Mouse (Mus musculus) liver, adult 2 months (tissue): ENCODE results near the gene Dact1. TPM values are rescaled to one million over a fixed set of nuclear protein-coding genes. Genes with fewer than 3 reads are reported as not detected.
A peak's percentile ranks its signal among the peaks of the same experiment; 100 is the strongest.

Experiments
- DNase-seq: peaks from one replicate; pipeline ENCODE4 v3.0.0-alpha.2; 2011; ENCODE audit warnings: low read depth, low spot score; ENCODE audit errors: extremely low read depth
- H3K27ac ChIP-seq: fragments of 200-500 bp; replicated peaks from 2 replicates; pipeline ENCODE4 v1.5.1; 2012; ENCODE audit warnings: low read depth, mild to moderate bottlenecking, control low read depth, inconsistent platforms, low read length; ENCODE audit not compliant: insufficient read depth
- H3K27me3 ChIP-seq: fragments of 200-500 bp; 2 replicates; pipeline ENCODE4 v1.6.1; 2012; ENCODE audit warnings: mild to moderate bottlenecking, moderate library complexity, low read length, inconsistent platforms; ENCODE audit not compliant: control insufficient read depth, insufficient read depth
- H3K36me3 ChIP-seq: fragments of 200-500 bp; 2 replicates; pipeline ENCODE4 v1.6.1; 2012; ENCODE audit warnings: low read length, inconsistent platforms; ENCODE audit not compliant: control insufficient read depth, insufficient read depth
- H3K4me1 ChIP-seq: fragments of 200-500 bp; 2 replicates; pipeline ENCODE4 v1.6.1; 2011; ENCODE audit warnings: low read length; ENCODE audit not compliant: control insufficient read depth, insufficient read depth
- H3K4me3 ChIP-seq: fragments of 200-500 bp; 2 replicates; pipeline ENCODE4 v1.5.1; 2011; ENCODE audit warnings: low read depth, mild to moderate bottlenecking, control low read depth, low read length, moderate library complexity; ENCODE audit not compliant: insufficient read depth
- H3K79me2 ChIP-seq: fragments of 200-500 bp; 2 replicates; pipeline ENCODE4 v1.6.1; 2012; ENCODE audit warnings: inconsistent platforms, mild to moderate bottlenecking, low read length, moderate library complexity; ENCODE audit not compliant: control insufficient read depth, insufficient read depth
- H3K9ac ChIP-seq: fragments of 200-500 bp; 2 replicates; pipeline ENCODE4 v1.6.1; 2012; ENCODE audit warnings: low read depth, mild to moderate bottlenecking, control low read depth, inconsistent platforms, low read length
- CTCF ChIP-seq: fragments of 200-500 bp; IDR thresholded peaks from 2 replicates; pipeline ENCODE4 v1.5.1; 2011; ENCODE audit warnings: low read depth, low read length, control low read depth
- POLR2A ChIP-seq: fragments of 200-500 bp; IDR thresholded peaks from 2 replicates; pipeline ENCODE4 v1.6.1; 2011; ENCODE audit warnings: low read length, control low read depth; ENCODE audit not compliant: insufficient read depth; ENCODE audit errors: extremely low read depth
- WGBS: fragments of 180-500 bp; shearing (Covaris S2); methylation state at CpG from one replicate; pipeline ENCODE4 v1.1.7; 2018; 5-methylcytosine and 5-hydroxymethylcytosine counted together
- polyA plus RNA-seq: library from polyadenylated mRNA; depleted of rRNA; stranded (reverse); fragments of >200 nt; gene quantifications from 2 replicates; pipeline ENCODE4 v1.2.3, GENCODE M21; 2012
- total RNA-seq: library from RNA; depleted of rRNA; stranded (reverse); fragments of >200 nt; gene quantifications from 2 replicates; pipeline ENCODE4 v1.2.3, GENCODE M21; 2014

The Dact1 gene
- total and polyA plus RNA-seq, 2 experiments: 1.4 to 1.7 TPM

GRCm38 (mm10) chr12:71275906-71276595 lies 33.6 kb upstream of the Dact1 start:
- Histone ChIP-seq H3K27ac (no peak overlapping the region), H3K79me2 (no peaks in the 10 kb centered on the region), H3K27me3 (no peaks in the 10 kb centered on the region), H3K4me1 (no peaks in the 10 kb centered on the region), H3K4me3 (no peak overlapping the region), H3K36me3 (no peaks in the 10 kb centered on the region), H3K9ac (no peak overlapping the region)
- TF ChIP-seq POLR2A (no peak), CTCF (no peak)
- no peak for DNase-seq
- WGBS: 82% methylated on average over 8 of the region's 8 CpGs

- Histone ChIP-seq H3K36me3 (no peaks in the 10 kb centered on the region), H3K79me2 (no peaks in the 10 kb centered on the region), H3K27ac (no peak overlapping the region), H3K27me3 (no peaks in the 10 kb centered on the region), H3K4me1 (no peaks in the 10 kb centered on the region), H3K4me3 (no peak overlapping the region), H3K9ac (no peak overlapping the region)
- DNase-seq: no peak
- TF ChIP-seq CTCF (no peak), POLR2A (no peak)
- 80% methylated on average over 12 of the region's 12 CpGs for WGBS
Measured at GRCm38 (mm10) chr12:71279521-71280262, 30.0 kb upstream of the Dact1 start.

DNA sequence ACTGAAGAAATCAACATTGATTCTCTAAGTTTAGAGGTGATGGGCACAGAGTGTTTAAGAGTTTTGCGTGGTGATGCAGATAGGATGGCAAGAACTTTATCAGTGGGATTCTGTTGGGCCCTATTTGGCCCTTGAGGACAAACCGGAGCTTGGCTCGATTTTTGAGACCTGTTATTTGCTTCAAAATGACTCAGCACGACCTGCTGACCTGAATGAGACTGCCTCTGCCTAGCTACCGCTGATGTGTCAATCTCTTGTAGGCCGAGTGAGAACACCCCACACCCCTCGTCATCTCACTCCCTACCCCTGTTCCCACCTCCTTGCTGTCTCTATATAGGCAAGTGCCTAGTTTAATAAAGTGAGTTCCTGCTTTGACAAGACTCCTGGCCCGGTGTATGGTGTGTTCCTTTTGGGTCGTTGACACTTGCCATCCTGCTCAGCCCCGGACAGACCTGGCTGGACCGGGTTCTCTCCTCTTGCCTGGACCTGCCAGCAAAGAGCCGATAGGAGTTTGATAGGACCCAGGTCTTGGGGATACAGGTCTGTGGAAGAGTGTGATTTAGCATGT lies 28.4 kb upstream of the Dact1 start:
- Histone ChIP-seq H3K36me3 (no peaks in the 10 kb centered on the region), H3K9ac (no peak overlapping the region), H3K27ac (no peak overlapping the region), H3K4me1 (no peaks in the 10 kb centered on the region), H3K79me2 (no peaks in the 10 kb centered on the region), H3K27me3 (no peaks in the 10 kb centered on the region), H3K4me3 (no peak overlapping the region)
- DNase-seq: peak; percentile 33
- TF ChIP-seq POLR2A (no peak), CTCF (no peak)
- 77% methylated on average over 12 of the region's 12 CpGs for WGBS

- H3K27me3 ChIP-seq: no peaks in the 10 kb centered on the region
- H3K27ac ChIP-seq: no peak overlapping the region
- H3K4me3 ChIP-seq: no peak overlapping the region
- no peaks in the 10 kb centered on the region for H3K36me3 ChIP-seq
- DNase-seq: no peak
- H3K9ac ChIP-seq: no peak overlapping the region
- H3K4me1 ChIP-seq: no peaks in the 10 kb centered on the region
- no peaks in the 10 kb centered on the region for H3K79me2 ChIP-seq
- TF ChIP-seq CTCF (no peak), POLR2A (no peak)
Measured at GRCm38 (mm10) chr12:71285399-71285798, 24.3 kb upstream of the Dact1 start.

- Histone ChIP-seq H3K27ac (no peak overlapping the region), H3K79me2 (no peaks in the 10 kb centered on the region), H3K4me1 (no peaks in the 10 kb centered on the region), H3K27me3 (no peaks in the 10 kb centered on the region), H3K4me3 (no peak overlapping the region), H3K9ac (no peak overlapping the region), H3K36me3 (no peaks in the 10 kb centered on the region)
- TF ChIP-seq CTCF (no peak), POLR2A (no peak)
- 80% methylated on average over 2 of the region's 2 CpGs for WGBS
- DNase-seq: no peak
Measured at GRCm38 (mm10) chr12:71290460-71290859, 19.2 kb upstream of the Dact1 start.
